Mouse (Mus musculus): ENCODE results near the gene Cct6b. TPM values are rescaled to one million over a fixed set of nuclear protein-coding genes. Genes with fewer than 3 reads are reported as not detected.
A peak's percentile ranks its signal among the peaks of the same experiment; 100 is the strongest.
"Not testable (repeated sequence)": the region's sequence is repeated elsewhere in the genome, so short reads cannot be mapped to it uniquely, and the experiment has no call there.

Cct6b gene
- polyA plus RNA-seq, 1 experiment from 2014 or later: 0.31 TPM

DNA sequence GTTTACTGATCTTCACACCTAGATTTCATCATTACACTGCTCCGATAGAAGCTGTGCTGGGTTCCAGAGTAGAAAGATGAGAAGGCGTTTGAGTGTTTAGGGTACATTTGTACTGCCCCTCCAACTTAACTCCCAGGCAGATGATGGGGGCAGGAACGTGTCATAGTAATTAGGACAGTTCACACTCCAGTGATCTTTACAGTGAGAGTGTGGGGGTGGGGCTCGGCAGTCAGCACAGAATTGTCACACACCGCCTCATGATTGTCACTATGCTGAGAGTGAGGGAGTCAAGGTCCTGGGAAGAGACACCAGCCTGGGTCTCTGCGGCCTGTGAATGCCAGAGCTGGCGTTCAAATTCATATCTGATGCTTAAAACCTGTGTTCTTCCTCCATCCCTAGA, 68.2 kb downstream of the Cct6b start:
- Histone ChIP-seq H3K27ac (no peak overlapping the region), H3K4me2 (no peak overlapping the region), H3K9me3 (no peaks in the 10 kb centered on the region), H3K27me3 (no peaks in the 10 kb centered on the region), H3K9ac (no peak overlapping the region), H3K36me3 (no peaks in the 10 kb centered on the region), H3K4me3 (no peak overlapping the region), H3K4me1 (no peaks in the 10 kb centered on the region)
- WGBS: 66% methylated on average over 7 of the region's 7 CpGs
- no peak for ATAC-seq (ENCODE audit: borderline replicate concordance, extremely low read depth, low FRiP score, low TSS enrichment)

DNA sequence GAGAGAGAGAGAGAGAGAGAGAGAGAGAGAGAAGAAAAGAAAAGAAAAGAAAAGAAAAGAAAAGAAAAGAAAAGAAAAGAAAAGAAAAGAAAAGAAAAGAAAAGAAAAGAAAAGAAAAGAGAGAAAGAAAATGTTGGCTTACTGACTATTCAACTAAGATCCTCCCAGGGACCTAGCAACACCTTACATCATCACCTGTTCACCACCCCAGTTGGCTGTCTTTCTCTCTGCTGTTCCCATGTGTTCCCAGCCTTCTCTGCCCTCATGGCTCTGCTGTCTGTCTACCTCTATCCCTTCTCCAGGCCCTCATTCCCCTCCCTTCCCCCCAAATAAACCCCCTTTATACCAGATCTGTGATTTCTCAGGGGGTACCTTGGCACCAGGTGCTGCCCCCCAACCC, 69.2 kb downstream of the Cct6b start:
- H3K9ac ChIP-seq; H3K36me3 ChIP-seq; H3K4me1 ChIP-seq; H3K4me2 ChIP-seq; H3K9me3 ChIP-seq; ATAC-seq (ENCODE audit: borderline replicate concordance, extremely low read depth, low FRiP score, low TSS enrichment); H3K27me3 ChIP-seq; H3K27ac ChIP-seq; H3K4me3 ChIP-seq: not testable (repeated sequence)

DNA sequence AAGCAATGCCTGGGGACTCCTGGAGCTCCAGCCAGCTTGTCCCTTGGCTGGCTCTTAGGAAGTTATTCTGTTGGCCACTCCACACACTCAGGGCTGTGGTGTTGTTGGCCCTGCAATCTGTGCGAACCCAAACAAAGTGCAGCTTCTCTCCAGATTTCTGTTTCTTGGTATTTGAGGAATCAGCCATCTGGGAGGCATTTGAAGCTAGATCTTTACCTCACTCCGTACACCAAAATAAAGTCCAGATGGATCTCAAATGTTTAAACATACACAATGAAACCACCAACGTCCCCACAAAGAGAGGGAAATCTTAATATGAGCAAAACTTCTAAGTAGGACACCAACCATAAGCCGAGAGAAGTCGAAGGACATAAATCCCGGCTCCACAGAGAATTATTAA, 71.5 kb downstream of the Cct6b start:
- no peaks in the 10 kb centered on the region for H3K27me3 ChIP-seq
- no peak overlapping the region for H3K4me3 ChIP-seq
- no peak overlapping the region for H3K4me2 ChIP-seq
- H3K36me3 ChIP-seq: no peaks in the 10 kb centered on the region
- H3K9me3 ChIP-seq: no peaks in the 10 kb centered on the region
- no peak for ATAC-seq (ENCODE audit: borderline replicate concordance, extremely low read depth, low FRiP score, low TSS enrichment)
- no peak overlapping the region for H3K27ac ChIP-seq
- no peak overlapping the region for H3K9ac ChIP-seq
- 69% methylated on average over 6 of the region's 6 CpGs for WGBS
- H3K4me1 ChIP-seq: no peaks in the 10 kb centered on the region

DNA sequence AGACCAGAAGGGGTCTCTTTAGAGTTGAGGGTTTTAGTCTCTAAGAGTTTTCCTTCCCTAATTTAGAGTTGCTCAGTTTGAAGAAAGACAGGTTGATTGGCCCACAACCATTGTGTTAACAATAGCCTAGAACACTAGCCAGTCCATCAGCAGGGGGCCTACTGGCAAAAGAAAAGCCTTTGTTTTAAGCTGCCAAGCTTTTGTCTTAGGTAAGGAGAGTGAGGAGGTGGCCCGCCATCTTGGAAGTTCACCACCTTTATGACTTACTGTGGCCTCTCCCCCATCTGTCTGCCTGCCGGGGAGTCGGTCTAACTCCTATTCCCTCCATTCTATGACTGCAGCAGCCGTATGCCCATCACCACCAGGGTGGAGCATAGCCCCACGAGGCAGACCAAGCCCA, 73.6 kb downstream of the Cct6b start:
- Histone ChIP-seq H3K4me3 (no peak overlapping the region), H3K4me2 (no peak overlapping the region), H3K27me3 (no peaks in the 10 kb centered on the region), H3K36me3 (no peaks in the 10 kb centered on the region), H3K9me3 (no peaks in the 10 kb centered on the region), H3K27ac (no peak overlapping the region), H3K9ac (no peak overlapping the region), H3K4me1 (no peaks in the 10 kb centered on the region)
- WGBS: 54% methylated on average over 5 of the region's 5 CpGs
- no peak for ATAC-seq (ENCODE audit: borderline replicate concordance, extremely low read depth, low FRiP score, low TSS enrichment)

DNA sequence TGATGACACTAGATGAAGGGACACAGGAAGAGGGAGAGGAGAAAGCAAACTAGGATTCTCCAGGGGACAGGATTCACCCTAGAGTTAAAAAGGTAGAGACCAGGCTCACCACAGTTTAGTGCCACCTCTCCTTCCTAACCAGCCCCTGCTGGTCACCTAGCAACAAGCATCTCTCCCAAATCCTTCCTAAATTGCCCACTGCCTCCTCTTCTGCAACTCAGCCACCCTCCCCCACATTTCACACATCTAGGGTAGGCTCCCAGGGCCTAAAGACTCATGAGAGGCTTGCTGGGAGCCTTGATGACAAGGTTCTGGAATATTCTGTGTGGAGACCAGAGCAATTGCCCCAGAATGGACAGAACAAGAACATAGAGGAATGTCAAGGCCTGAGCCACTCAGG, 76.5 kb downstream of the Cct6b start:
- Histone ChIP-seq H3K4me3 (no peak overlapping the region), H3K27ac (no peak overlapping the region), H3K4me2 (no peak overlapping the region), H3K4me1 (no peaks in the 10 kb centered on the region), H3K27me3 (no peaks in the 10 kb centered on the region), H3K36me3 (no peaks in the 10 kb centered on the region), H3K9me3 (no peaks in the 10 kb centered on the region), H3K9ac (no peak overlapping the region)
- no peak for ATAC-seq (ENCODE audit: borderline replicate concordance, extremely low read depth, low FRiP score, low TSS enrichment)

DNA sequence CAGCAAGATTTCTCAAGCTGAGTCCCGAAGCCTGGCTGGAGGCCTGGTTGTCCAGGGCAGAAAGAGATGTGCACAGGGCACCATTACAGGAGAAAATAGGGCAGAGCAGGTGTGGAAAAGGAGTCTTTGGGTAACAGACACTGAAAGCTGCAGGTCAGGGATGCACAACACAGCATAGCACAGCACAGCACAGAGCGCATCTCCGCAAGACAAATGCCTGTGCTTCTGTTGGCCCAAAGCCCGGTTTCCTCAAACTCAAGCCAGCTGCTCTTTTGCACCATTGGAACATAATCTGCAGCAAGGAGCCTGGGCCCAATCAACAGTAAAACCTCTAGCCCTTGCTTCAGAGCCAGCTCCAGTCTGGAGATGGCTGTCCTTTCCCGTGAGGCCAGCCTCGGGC, 79.4 kb downstream of the Cct6b start:
- H3K4me1 ChIP-seq: no peaks in the 10 kb centered on the region
- no peak overlapping the region for H3K9ac ChIP-seq
- H3K27ac ChIP-seq: no peak overlapping the region
- H3K36me3 ChIP-seq: no peaks in the 10 kb centered on the region
- H3K27me3 ChIP-seq: no peaks in the 10 kb centered on the region
- no peaks in the 10 kb centered on the region for H3K9me3 ChIP-seq
- H3K4me2 ChIP-seq: no peak overlapping the region
- 0 out of 2 replicates have a peak, but pooled peaks have one; percentile 31 for ATAC-seq (ENCODE audit: borderline replicate concordance, extremely low read depth, low FRiP score, low TSS enrichment)
- no peak overlapping the region for H3K4me3 ChIP-seq
- 58% methylated on average over 6 of the region's 6 CpGs for WGBS

DNA sequence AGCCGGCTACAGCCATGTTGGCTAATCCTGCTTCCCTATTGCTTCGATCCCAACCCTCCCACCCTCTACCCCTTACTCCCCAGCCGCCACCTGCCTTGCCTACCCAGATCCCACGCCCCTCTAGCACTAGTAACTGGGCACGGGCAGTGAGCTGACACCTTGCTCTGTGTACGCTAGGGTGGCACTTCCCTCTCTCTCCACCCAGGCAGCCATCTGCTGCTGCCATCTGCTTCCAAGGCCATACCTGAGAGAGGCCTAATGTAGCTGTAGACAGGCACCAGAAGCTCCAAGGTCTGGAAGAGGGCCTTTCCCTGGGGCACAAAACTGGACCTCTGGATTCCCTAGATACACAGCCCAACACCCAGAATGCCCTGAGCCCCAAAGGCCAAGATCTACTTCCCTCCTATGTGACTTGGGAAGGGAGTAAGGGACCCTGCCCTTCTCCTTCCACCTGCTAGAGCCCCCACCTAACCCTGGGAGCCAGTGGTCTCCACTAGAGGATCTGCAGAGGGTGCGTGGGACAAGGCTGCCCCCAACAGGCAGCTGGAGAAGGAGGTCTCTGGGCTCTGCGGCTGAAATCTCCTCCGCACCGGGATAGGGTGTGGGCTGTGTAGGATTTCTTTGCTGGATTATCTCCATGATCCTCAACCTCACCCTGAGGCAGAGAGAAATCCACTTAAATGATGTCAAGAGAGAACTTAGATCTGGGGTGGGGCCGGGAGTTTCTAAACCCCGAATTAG, 80.2 kb downstream of the Cct6b start:
- Histone ChIP-seq H3K36me3 (no peaks in the 10 kb centered on the region), H3K4me3 (no peak overlapping the region), H3K9ac (no peak overlapping the region), H3K27ac (no peak overlapping the region), H3K4me1 (no peaks in the 10 kb centered on the region), H3K9me3 (no peaks in the 10 kb centered on the region), H3K4me2 (no peak overlapping the region), H3K27me3 (no peaks in the 10 kb centered on the region)
- ATAC-seq (ENCODE audit: borderline replicate concordance, extremely low read depth, low FRiP score, low TSS enrichment): peak; percentile 31; the same call in 1 of the 2 replicates
- WGBS: 41% methylated on average over 12 of the region's 12 CpGs

DNA sequence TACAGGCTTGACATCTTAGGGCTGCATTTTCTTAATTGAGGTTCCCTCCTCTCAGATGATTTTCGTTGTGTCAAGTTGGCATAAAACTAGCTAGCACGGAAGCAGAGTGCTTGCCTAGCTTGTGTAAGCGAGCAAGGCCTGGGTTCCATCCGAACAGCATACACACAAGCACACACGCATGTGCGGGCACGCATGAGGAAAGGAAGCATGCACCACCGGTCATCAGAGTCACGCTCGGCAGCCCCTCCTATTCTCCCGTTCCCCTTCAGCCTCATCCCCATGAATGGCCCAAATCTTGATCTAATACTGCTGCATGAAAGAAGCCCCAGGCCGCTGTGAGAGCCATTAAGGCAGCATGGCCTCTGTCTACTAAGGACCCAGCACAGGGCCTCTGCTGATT, 85.6 kb downstream of the Cct6b start:
- Histone ChIP-seq H3K4me3 (no peak overlapping the region), H3K9me3 (no peaks in the 10 kb centered on the region), H3K27me3 (no peaks in the 10 kb centered on the region), H3K4me2 (no peak overlapping the region), H3K27ac (no peak overlapping the region), H3K4me1 (no peaks in the 10 kb centered on the region), H3K36me3 (no peaks in the 10 kb centered on the region), H3K9ac (no peak overlapping the region)
- ATAC-seq (ENCODE audit: borderline replicate concordance, extremely low read depth, low FRiP score, low TSS enrichment): no peak
- WGBS: 87% methylated on average over 12 of the region's 12 CpGs

Other genes with a start within 250 kb of the Cct6b start
- 34.4 and 36.4 TPM in 2 replicates for gene Zfp830, start within 50 bp of the Cct6b start, polyA plus RNA-seq (2015; fragmentation: Nextera tagmentation; extraction: Ambion mirVana)
- 28.3 and 30.8 TPM in 2 replicates for gene Lig3, start 16.8 kb upstream of the Cct6b start, polyA plus RNA-seq (2015; fragmentation: Nextera tagmentation; extraction: Ambion mirVana)
- 11.5 and 12.0 TPM in 2 replicates for gene Rffl, start 106.9 kb upstream of the Cct6b start, polyA plus RNA-seq (2015; fragmentation: Nextera tagmentation; extraction: Ambion mirVana)
- gene Rad51d, start 126.3 kb upstream of the Cct6b start, polyA plus RNA-seq (2015; fragmentation: Nextera tagmentation; extraction: Ambion mirVana): 12.2 and 13.2 TPM in 2 replicates
- gene Fndc8, start 127.8 kb upstream of the Cct6b start, polyA plus RNA-seq (2015; fragmentation: Nextera tagmentation; extraction: Ambion mirVana): 0.11 and 0.12 TPM in 2 replicates
- 29.4 and 34.1 TPM in 2 replicates for gene Nle1, start 144.1 kb upstream of the Cct6b start, polyA plus RNA-seq (2015; fragmentation: Nextera tagmentation; extraction: Ambion mirVana)
- 10.7 and 11.2 TPM in 2 replicates for gene Unc45b, start 146.2 kb upstream of the Cct6b start, polyA plus RNA-seq (2015; fragmentation: Nextera tagmentation; extraction: Ambion mirVana)
- 2.6 and 4.2 TPM in 2 replicates for gene Slfn5, start 187.0 kb upstream of the Cct6b start, polyA plus RNA-seq (2015; fragmentation: Nextera tagmentation; extraction: Ambion mirVana)
- gene Slfn9, start 227.5 kb upstream of the Cct6b start, polyA plus RNA-seq (2015; fragmentation: Nextera tagmentation; extraction: Ambion mirVana): 35.5 and 37.9 TPM in 2 replicates